Mouse (Mus musculus): ENCODE results near the gene P4ha1. TPM values are rescaled to one million over a fixed set of nuclear protein-coding genes. Genes with fewer than 3 reads are reported as not detected.
"Not testable (repeated sequence)": the region's sequence is repeated elsewhere in the genome, so short reads cannot be mapped to it uniquely, and the experiment has no call there.

P4ha1 gene
- polyA plus RNA-seq, 1 experiment from 2014 or later, result 46.6 TPM

GRCm38 (mm10) chr10:59391907-59392306 is 68.8 kb downstream of the P4ha1 start:
- Histone ChIP-seq H3K9ac (ENCODE audit: low read length) (no peak overlapping the region), H3K4me2 (ENCODE audit: low read length) (no peak overlapping the region), H3K4me1 (ENCODE audit: control insufficient read depth in 2 of 2, insufficient read depth in 2 of 2, low read length in 2 of 2) (no peaks in the 10 kb centered on the region), H3K4me3 (ENCODE audit: control insufficient read depth in 1 of 2, insufficient read depth in 1 of 2, low read depth in 1 of 2, low read length in 2 of 2) (no peak overlapping the region), H3K27ac (replicated peaks in 1 of 2; ENCODE audit: control insufficient read depth in 1 of 2, insufficient read depth in 1 of 2, low read depth in 2 of 2, low read length in 2 of 2) (no peak overlapping the region), H3K36me3 (ENCODE audit: control insufficient read depth, insufficient read depth, low read length) (no peaks in the 10 kb centered on the region), H3K27me3 (ENCODE audit: control insufficient read depth, insufficient read depth, low read length) (no peaks in the 10 kb centered on the region), H3K9me3 (ENCODE audit: control insufficient read depth, low read length) (peaks cover 13% of the 10 kb centered on the region)
- ATAC-seq (ENCODE audit: insufficient number of reproducible peaks, insufficient read depth, low FRiP score, low read depth), result no peak
- 19% methylated on average over 4 of the region's 4 CpGs for WGBS

GRCm38 (mm10) chr10:59395461-59395860 is 72.4 kb downstream of the P4ha1 start, which contains the start of gene Gm10273:
Gm10273 (plus strand) TSS chr10:59395632.
- H3K4me3 ChIP-seq (ENCODE audit: control insufficient read depth in 1 of 2, insufficient read depth in 1 of 2, low read depth in 1 of 2, low read length in 2 of 2); H3K4me1 ChIP-seq (ENCODE audit: control insufficient read depth in 2 of 2, insufficient read depth in 2 of 2, low read length in 2 of 2); ATAC-seq (ENCODE audit: insufficient number of reproducible peaks, insufficient read depth, low FRiP score, low read depth); H3K4me2 ChIP-seq (ENCODE audit: low read length); H3K27ac ChIP-seq (replicated peaks in 1 of 2; ENCODE audit: control insufficient read depth in 1 of 2, insufficient read depth in 1 of 2, low read depth in 2 of 2, low read length in 2 of 2); H3K9me3 ChIP-seq (ENCODE audit: control insufficient read depth, low read length); H3K36me3 ChIP-seq (ENCODE audit: control insufficient read depth, insufficient read depth, low read length); H3K27me3 ChIP-seq (ENCODE audit: control insufficient read depth, insufficient read depth, low read length); H3K9ac ChIP-seq (ENCODE audit: low read length): not testable (repeated sequence)
- WGBS, result 93% methylated on average over 10 of the region's 25 CpGs

GRCm38 (mm10) chr10:59402899-59403792 is 80.0 kb downstream of the P4ha1 start, which contains the start of gene Pla2g12b:
Pla2g12b (plus strand) TSS chr10:59403660.
- H3K27me3 ChIP-seq (ENCODE audit: control insufficient read depth, insufficient read depth, low read length), result no peaks in the 10 kb centered on the region
- ATAC-seq (ENCODE audit: insufficient number of reproducible peaks, insufficient read depth, low FRiP score, low read depth), result no peak
- H3K9ac ChIP-seq (ENCODE audit: low read length), result peak within 1 kb of the TSS; percentile 55; the same call in 1 of the 2 replicates
- H3K4me1 ChIP-seq (ENCODE audit: control insufficient read depth in 2 of 2, insufficient read depth in 2 of 2, low read length in 2 of 2), result peaks cover 14 to 15% of the 10 kb centered on the region in 2 experiments
- peak within 1 kb of the TSS; percentile 58 for H3K4me2 ChIP-seq (ENCODE audit: low read length)
- no peak within 1 kb of the TSS for H3K27ac ChIP-seq (replicated peaks in 1 of 2; ENCODE audit: control insufficient read depth in 1 of 2, insufficient read depth in 1 of 2, low read depth in 2 of 2, low read length in 2 of 2)
- no peaks in the 10 kb centered on the region for H3K9me3 ChIP-seq (ENCODE audit: control insufficient read depth, low read length)
- WGBS, result 28% methylated on average over 21 of the region's 21 CpGs
- no peak within 1 kb of the TSS for H3K4me3 ChIP-seq (ENCODE audit: control insufficient read depth in 1 of 2, insufficient read depth in 1 of 2, low read depth in 1 of 2, low read length in 2 of 2)
- H3K36me3 ChIP-seq (ENCODE audit: control insufficient read depth, insufficient read depth, low read length), result no peaks in the 10 kb centered on the region

- H3K9ac ChIP-seq (ENCODE audit: low read length), result peak overlapping the region; percentile 55; the same call in 1 of the 2 replicates
- no peaks in the 10 kb centered on the region for H3K9me3 ChIP-seq (ENCODE audit: control insufficient read depth, low read length)
- no peaks in the 10 kb centered on the region for H3K36me3 ChIP-seq (ENCODE audit: control insufficient read depth, insufficient read depth, low read length)
- no peak for ATAC-seq (ENCODE audit: insufficient number of reproducible peaks, insufficient read depth, low FRiP score, low read depth)
- peaks cover 14 to 15% of the 10 kb centered on the region in 2 experiments for H3K4me1 ChIP-seq (ENCODE audit: control insufficient read depth in 2 of 2, insufficient read depth in 2 of 2, low read length in 2 of 2)
- H3K27me3 ChIP-seq (ENCODE audit: control insufficient read depth, insufficient read depth, low read length), result no peaks in the 10 kb centered on the region
- H3K27ac ChIP-seq (replicated peaks in 1 of 2; ENCODE audit: control insufficient read depth in 1 of 2, insufficient read depth in 1 of 2, low read depth in 2 of 2, low read length in 2 of 2), result no peak overlapping the region
- H3K4me2 ChIP-seq (ENCODE audit: low read length), result peak overlapping the region; percentile 58
- 26% methylated on average over 10 of the region's 10 CpGs for WGBS
- no peak overlapping the region for H3K4me3 ChIP-seq (ENCODE audit: control insufficient read depth in 1 of 2, insufficient read depth in 1 of 2, low read depth in 1 of 2, low read length in 2 of 2)
Measured at GRCm38 (mm10) chr10:59403793-59404149, 80.7 kb downstream of the P4ha1 start.

- Histone ChIP-seq H3K9ac (ENCODE audit: low read length) (no peak overlapping the region), H3K4me2 (ENCODE audit: low read length) (no peak overlapping the region), H3K36me3 (ENCODE audit: control insufficient read depth, insufficient read depth, low read length) (no peaks in the 10 kb centered on the region), H3K4me3 (ENCODE audit: control insufficient read depth in 1 of 2, insufficient read depth in 1 of 2, low read depth in 1 of 2, low read length in 2 of 2) (no peak overlapping the region), H3K9me3 (ENCODE audit: control insufficient read depth, low read length) (no peaks in the 10 kb centered on the region), H3K4me1 (ENCODE audit: control insufficient read depth in 2 of 2, insufficient read depth in 2 of 2, low read length in 2 of 2) (peaks cover 6% of the 10 kb centered on the region in 2 experiments), H3K27ac (replicated peaks in 1 of 2; ENCODE audit: control insufficient read depth in 1 of 2, insufficient read depth in 1 of 2, low read depth in 2 of 2, low read length in 2 of 2) (no peak overlapping the region), H3K27me3 (ENCODE audit: control insufficient read depth, insufficient read depth, low read length) (no peaks in the 10 kb centered on the region)
- 71% methylated on average over 6 of the region's 6 CpGs for WGBS
- ATAC-seq (ENCODE audit: insufficient number of reproducible peaks, insufficient read depth, low FRiP score, low read depth), result no peak
Measured at GRCm38 (mm10) chr10:59408499-59408898, 85.4 kb downstream of the P4ha1 start.

GRCm38 (mm10) chr10:59410264-59410663 is 87.2 kb downstream of the P4ha1 start:
- WGBS, result 72% methylated on average over 12 of the region's 12 CpGs
- H3K27me3 ChIP-seq (ENCODE audit: control insufficient read depth, insufficient read depth, low read length), result no peaks in the 10 kb centered on the region
- H3K4me3 ChIP-seq (ENCODE audit: control insufficient read depth in 1 of 2, insufficient read depth in 1 of 2, low read depth in 1 of 2, low read length in 2 of 2), result no peak overlapping the region
- no peaks in the 10 kb centered on the region for H3K4me1 ChIP-seq (ENCODE audit: control insufficient read depth in 2 of 2, insufficient read depth in 2 of 2, low read length in 2 of 2)
- no peaks in the 10 kb centered on the region for H3K9me3 ChIP-seq (ENCODE audit: control insufficient read depth, low read length)
- H3K4me2 ChIP-seq (ENCODE audit: low read length), result no peak overlapping the region
- H3K36me3 ChIP-seq (ENCODE audit: control insufficient read depth, insufficient read depth, low read length), result no peaks in the 10 kb centered on the region
- no peak overlapping the region for H3K27ac ChIP-seq (replicated peaks in 1 of 2; ENCODE audit: control insufficient read depth in 1 of 2, insufficient read depth in 1 of 2, low read depth in 2 of 2, low read length in 2 of 2)
- no peak overlapping the region for H3K9ac ChIP-seq (ENCODE audit: low read length)
- ATAC-seq (ENCODE audit: insufficient number of reproducible peaks, insufficient read depth, low FRiP score, low read depth), result no peak

GRCm38 (mm10) chr10:59413711-59414110 is 90.6 kb downstream of the P4ha1 start:
- WGBS, result 90% methylated on average over 4 of the region's 4 CpGs
- Histone ChIP-seq H3K36me3 (ENCODE audit: control insufficient read depth, insufficient read depth, low read length) (no peaks in the 10 kb centered on the region), H3K4me3 (ENCODE audit: control insufficient read depth in 1 of 2, insufficient read depth in 1 of 2, low read depth in 1 of 2, low read length in 2 of 2) (no peak overlapping the region), H3K27me3 (ENCODE audit: control insufficient read depth, insufficient read depth, low read length) (no peaks in the 10 kb centered on the region), H3K9ac (ENCODE audit: low read length) (no peak overlapping the region), H3K27ac (replicated peaks in 1 of 2; ENCODE audit: control insufficient read depth in 1 of 2, insufficient read depth in 1 of 2, low read depth in 2 of 2, low read length in 2 of 2) (no peak overlapping the region), H3K9me3 (ENCODE audit: control insufficient read depth, low read length) (no peaks in the 10 kb centered on the region), H3K4me2 (ENCODE audit: low read length) (no peak overlapping the region), H3K4me1 (ENCODE audit: control insufficient read depth in 2 of 2, insufficient read depth in 2 of 2, low read length in 2 of 2) (peaks cover 0 to 4% of the 10 kb centered on the region in 2 experiments; a peak in 2 of 4 replicates)
- no peak for ATAC-seq (ENCODE audit: insufficient number of reproducible peaks, insufficient read depth, low FRiP score, low read depth)

All from heart, embryonic 14.5 days (tissue).